Mouse (Mus musculus): ENCODE results near the gene Rngtt.

Rngtt gene

DNA sequence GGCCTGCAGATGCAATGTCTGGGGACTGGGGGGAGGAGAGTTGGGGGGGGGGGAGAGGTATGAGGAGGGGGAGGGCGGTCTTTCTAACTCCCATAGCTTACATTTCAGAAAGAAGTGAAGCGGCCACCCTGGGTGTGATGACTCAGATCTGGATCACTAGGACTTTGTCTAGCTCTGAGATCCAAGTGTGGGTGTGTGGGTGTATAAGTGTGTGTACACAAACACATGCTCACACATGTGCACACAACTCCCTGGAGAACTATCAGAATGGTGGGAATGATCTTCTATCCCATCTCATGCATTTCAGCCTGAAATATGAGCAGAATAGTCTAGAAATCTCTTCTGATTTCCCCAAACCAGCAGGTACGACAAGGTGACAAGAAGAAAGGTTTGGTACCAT is 213.7 kb downstream of the Rngtt start:
- DNase-seq: no peak

DNA sequence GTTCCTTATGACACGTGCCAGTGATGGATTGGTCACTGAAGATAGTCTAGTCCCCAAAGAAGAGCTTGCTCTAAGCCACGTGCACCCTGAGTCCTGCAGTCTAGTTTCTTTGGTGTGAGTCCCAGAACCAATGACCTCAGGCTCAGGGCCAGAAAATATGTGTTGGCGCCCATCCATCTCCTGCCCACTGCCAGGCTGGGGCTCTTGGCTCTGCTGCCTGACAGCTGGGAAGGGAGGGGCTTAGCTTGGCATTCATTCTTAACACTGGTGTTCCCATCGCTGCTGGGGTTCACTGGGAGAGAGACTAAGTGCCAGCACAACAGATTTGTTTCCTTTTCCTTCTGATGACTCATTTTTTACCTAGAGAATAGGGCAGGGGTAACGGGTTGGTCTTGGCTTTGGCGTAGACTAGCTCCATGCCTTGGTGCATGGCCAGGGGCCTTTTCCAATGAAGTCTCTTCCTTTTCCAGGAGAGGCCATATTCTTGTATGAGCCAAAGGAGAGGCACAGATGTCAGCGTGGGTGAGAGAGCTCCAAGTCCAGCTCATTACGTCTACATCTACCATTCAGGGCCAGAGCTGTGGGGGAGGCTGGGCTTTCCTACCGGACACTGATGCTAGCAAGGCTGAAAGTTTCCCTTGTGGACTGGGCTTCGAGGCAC is 214.5 kb downstream of the Rngtt start:
- DNase-seq: peak; percentile 26 to 60

DNA sequence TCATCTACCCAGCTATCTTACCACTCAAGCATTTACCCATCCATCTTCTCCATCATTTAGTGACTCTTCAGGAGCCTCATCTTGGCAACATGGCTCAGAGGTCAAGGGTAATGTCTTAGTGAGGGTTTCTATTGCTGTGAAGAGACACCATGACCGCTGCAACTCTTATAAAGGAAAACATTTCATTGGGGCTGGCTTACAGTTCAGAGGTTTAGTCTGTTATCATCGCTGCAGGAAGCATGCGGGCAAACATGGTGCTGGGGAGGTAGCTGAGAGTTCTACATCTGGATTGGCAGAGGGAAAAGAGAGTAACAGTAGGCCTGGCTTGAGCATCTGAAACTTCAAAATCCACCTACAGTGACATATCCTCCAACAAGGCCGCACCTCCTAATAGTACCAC is 215.2 kb downstream of the Rngtt start:
- no peak for DNase-seq

DNA sequence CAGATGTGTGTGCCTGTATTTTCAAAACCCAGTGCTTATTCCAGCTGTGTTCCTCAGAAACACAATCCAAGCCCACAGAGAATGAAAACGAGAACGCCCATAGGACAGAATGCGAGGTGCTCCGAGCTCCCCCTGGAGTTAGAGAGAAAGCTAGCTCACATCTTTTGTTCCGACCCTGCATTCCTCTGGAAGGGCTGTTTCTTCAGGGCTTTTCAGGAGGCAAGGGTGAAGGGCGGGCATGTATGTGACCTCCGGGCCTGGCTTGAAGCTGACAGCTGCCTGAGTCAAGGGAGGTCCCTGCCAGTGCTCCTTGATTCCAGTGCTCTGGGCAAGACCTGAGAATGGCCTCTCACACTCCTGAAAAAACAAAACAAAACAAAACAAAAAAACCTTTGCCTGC is 216.0 kb downstream of the Rngtt start:
- no peak for DNase-seq

DNA sequence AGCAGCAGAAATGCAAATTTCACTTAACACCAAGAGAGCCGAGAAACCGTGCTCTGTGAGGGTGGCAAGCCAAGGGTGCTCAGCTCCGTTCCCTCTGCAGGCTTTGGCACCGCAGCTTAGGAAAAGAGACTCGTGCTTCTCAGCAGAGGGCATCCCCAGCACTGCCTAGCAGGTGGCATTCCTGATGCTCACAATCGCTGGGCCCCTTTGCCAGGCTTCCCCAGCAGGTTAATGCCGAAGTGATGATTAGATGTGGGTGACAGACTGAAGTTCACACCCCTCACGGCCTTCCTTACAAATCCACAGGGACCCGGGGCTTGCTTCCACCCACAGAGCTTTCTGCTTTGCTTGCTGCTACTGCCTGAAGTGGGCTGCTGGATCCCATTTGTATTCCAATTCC is 216.6 kb downstream of the Rngtt start:
- DNase-seq: no peak

DNA sequence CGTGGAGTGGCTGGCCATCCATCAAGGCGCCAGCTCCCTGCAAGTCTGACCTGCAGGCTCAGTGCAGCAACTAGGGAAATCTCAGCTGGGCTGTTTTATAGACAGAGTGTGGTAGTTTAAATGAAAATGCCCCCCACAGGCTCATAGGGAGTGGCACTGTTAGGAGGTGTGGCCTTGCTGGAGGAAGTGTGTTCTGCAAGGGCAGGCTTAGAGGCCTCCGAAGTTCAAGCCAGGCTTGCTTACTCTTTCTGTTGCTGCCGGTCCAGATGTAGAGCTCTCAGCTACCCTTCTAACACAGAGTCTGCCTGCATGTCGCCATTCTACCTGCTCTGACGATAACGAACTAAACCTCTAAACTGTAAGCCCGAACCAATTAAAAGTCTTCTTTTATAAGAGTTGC is 222.5 kb downstream of the Rngtt start:
- DNase-seq: no peak

DNA sequence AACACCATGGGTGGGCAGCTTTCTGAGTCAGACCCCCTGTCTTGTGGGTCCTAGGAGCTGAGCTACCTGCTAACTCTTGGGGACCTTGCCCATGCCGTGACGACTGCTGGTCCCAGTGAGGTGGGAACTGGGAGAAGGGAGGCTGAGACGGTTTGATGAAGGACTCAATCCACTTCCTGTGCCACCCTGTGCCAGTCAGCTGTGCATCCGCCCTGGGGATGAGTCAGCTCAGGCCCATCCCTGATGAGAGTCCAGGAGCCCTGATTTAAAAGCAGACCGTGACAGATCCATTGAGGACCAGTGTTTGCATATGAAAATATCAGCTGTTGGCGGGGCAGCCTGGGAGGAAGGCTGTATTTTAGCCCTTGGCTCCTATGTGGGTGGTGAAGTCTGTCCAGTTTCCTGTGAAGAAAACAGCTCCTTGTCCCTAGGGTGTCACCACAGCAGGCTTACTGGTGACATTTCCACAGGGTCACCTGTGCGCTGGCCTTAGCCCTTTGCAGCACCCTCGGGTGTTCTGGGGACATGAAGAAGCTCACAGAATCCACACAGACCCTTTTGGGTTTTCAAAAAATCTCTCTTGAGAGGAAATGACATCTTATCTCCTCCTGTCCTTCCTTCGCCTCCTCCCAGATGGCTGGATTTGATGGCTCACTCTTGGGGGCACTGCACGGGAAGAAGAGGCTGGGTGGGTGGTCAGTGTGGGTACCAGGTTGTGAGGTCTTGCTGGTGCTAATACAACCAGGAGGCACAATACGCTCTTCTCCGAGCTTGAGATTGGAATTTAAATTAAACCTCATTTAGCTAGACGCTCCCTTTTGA is 234.9 kb downstream of the Rngtt start:
- no peak for DNase-seq

DNA sequence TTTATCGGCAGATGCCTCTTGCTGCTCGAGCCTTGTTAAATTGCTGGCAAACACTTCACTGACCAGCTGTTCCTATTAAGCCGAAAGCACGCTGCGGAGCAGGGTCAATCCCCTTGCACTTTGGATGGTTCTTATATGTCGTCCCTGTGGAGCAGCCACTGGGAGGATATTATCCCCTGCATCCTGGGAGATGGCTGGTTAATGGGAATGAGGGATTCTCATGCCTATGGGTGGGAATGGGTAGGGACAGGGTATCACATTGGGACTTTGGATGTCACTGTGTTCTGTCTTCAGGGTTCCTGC is 235.4 kb downstream of the Rngtt start:
- DNase-seq: peak in 1 of 2 experiments; percentile 36

DNA sequence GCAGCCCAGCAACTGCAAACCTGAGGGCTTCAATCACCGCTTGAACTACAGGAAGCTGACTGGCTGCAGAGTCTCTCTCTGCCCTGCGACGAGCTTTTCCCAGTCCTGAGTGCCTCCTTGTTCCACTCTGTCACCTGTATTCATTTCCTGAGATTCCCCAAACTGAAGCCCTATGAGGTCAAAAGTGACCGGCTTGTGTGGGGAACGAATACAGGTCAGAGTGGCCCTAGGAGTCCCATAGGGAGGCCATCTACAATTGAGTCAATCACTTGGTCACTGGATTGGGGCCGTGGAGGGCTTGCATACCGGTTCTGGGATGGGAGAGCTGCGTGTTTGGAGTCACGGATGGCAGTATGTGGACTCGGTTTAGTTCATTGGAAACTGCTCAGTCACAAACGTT is 236.2 kb downstream of the Rngtt start:
- no peak for DNase-seq

DNA sequence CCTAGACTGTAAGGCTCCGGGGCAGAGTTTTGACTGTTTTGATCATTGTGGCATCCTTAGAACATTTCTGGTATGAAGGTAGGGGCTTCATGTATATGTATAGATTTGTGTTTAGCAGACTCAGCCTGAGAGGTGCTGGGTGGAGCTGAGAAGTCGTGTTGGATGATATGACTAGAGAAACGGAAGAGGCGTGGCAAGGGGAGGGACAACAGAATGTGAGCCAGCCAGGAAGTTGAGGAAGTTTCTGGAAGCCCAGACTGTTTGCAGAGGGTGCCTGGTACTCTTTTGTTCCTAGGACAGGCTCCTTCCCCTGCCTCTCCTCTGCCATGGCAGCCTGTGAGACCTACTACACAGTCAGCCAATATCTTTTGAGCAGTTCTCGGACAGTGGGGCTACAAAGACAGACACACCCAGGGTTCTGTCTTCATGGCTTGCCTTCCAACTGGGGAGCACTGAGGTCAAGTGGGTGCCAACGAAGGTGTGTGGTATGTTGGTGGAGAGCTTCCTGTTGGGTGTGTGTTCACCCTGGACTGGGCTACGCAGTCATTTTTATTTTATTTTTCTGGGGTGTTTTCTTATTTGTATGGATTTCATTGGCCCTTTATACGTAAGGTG is 237.3 kb downstream of the Rngtt start:
- DNase-seq: no peak

DNA sequence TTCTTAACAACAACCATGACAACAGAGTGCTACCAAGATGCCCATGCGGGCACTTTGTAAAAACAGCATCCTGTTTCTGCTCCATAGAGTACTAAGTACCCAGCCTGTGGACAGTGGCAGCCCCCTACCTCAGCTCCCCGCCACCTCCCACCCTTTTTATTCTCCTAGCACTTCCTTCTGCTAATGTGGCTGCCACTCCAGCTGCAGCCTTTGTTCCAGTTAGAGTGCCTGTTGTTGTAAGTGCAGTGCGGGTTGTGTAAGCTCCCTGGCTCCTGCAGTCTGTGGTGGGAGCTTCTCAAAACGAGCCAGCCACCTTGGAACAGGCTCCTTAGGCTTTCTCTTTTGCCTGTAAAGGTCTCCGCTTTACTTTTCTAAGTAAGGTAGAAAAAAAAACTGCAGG is 239.5 kb downstream of the Rngtt start:
- DNase-seq: no peak

All from kidney, postnatal 25 days (tissue).